Mouse (Mus musculus) embryo, embryonic 10 days (tissue): ENCODE data around the gene St7.
"Not testable (repeated sequence)": the region's sequence is repeated elsewhere in the genome, so short reads cannot be mapped to it uniquely, and the experiment has no call there.

Experiments
- DNase-seq: peaks from one replicate; pipeline ENCODE4 v3.0.0-alpha.2; 2015; ENCODE audit warnings: low spot score

The St7 gene

DNA sequence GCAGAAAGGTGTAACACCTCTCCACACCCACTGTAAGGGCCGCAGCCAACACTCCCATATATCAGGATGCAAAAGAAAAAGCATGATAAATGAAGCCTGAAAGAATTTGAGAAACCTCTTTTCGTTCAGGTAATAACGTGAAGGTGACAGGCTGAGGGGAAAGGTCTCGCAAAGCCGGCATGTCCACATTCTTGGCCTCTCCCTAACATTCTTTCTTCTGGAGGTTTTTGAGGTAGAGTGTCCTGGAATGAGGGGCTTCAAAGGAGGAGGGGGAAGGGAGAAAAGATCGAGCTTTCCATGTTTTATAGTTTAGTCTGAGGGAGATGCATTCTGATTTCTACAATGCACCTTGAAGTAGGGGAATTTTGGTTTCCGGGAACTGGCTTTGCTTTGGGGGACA is at the start of gene St7:
TSS of gene St7 (plus strand) at position 287 of the 400 bp plus-strand sequence.
- no peak for DNase-seq

DNA sequence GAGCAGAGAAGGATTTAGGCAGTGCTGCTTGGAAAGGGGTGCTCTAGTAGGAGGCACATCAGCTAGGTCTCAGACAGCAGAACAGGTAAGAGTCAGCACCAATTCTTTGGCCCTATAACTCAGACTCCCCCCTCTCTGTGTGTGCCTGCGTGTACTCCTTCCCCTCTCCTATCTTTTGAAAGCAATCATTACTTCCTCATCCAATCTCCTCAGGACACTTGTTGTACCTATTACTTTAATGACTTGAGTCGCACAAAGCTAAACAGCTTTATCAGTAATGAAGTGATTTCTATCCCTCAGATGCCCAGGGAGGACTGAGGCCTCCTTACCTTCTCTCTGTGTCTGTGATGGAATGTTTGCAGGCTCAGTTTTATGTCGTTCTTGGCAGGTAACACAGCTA is 46.6 kb upstream of the St7 start:
- DNase-seq, result no peak

DNA sequence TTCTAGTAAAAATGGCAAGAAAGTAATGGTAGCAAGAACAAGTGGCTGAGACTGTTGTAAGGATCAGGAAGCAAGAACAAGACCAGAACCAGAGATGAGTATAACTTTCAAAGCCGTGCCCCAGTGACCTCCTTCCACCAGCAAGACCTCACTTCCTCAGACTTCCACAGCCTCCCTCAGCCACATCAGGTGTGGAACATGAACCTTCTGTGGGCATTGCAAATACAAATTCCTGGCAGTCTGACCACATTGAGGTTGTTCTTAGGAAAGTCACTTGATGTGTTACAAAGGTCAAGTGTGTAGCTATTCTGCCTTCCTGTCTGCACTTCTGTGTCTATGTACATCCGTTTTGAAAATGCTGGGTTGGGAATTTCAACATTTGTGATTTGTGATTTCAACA is 40.6 kb upstream of the St7 start:
- DNase-seq, result no peak

DNA sequence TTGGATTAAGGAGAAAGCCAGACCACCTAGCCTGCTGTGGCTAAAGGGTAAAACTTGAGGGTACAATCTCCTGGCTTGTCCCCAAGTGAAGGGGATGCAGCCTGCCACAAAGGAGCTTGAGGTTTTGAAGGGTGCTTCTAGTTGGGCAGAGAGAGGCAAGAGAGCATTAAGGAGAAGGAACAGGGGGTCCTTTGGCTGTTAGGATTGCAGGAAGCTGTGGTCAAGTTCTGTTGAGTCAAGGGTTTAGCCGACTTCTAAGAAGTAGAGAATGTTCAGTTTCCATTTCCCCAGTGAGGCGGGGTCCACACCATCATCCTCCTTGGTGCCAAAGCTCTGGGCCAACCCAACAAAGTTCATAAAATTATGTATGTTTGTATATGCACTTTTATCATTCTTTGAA is 37.7 kb upstream of the St7 start:
- DNase-seq, result no peak

DNA sequence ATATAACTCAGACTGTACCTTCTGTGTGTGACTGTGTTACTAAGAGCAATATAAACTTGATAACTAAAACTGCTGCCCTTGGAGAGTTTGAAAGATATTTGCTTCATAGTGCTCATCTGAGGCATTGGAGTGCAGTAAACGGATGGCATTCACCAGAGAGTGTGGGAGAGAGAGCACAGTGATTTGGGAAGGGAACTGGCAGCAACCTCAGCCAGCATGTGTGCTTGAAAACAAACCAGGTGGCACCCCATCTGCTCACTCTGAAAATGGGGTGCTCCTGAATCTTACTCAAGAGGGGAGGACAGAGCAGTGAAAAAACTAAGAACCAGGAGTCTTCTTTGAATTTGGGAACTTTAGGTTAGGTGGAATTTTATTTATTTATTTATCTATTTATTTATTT is 35.4 kb upstream of the St7 start:
- no peak for DNase-seq

DNA sequence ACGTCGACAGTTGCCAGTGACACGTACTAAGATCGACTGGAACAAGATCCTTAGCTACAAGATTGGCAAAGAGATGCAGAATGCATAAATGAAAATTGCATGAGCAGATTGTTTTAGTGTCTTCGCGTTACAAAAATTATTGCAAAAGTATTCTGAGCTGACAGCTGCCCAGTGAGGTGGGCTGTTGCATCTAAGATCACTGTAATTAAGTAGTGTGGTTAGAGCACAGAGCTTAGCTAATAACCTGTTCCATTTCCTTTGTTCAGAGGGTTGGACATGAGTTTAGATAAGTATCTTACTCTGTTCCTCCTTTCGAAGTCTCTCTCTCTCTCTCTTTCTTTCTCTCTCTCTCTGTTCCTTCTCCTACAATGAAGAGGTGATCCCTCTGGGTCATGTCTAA is 27.4 kb upstream of the St7 start:
- DNase-seq, result no peak

DNA sequence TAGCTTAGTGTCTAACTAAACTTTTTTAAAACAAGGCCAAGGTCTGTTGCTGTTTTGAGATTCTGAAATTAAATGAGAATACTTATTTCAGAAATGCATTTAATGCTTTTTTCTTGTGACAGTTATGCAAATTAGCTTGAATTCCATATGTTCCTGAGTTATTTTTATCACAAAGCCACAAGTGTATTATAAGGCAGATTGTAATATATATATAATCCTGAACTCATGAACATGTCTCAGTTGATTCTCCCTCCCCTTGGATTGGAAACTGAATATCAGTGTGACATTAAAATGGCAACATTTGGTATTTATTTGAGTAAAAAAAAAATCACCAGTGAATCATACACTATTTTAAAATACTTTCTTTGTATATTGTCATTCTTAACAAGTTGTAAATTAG is 26.7 kb upstream of the St7 start:
- no peak for DNase-seq

DNA sequence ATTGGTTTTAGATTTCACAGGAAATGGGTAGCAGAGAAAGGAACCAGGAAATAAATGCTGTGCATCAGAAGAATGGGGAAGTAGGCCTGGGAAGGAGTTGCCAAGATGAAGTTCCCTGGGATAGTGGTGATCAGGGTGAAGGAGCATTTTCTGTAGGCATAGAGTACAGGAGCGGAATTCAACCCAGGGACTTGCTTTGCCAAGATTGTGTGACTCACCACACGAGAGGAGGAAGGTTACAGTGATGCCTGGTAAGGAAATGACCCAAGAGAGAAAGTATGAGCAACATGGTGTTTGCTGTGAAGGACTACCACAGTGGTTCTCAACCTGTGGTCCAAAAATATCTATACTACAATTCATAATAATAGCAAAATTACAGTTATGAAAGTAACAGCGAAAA is 24.9 kb upstream of the St7 start:
- no peak for DNase-seq

DNA sequence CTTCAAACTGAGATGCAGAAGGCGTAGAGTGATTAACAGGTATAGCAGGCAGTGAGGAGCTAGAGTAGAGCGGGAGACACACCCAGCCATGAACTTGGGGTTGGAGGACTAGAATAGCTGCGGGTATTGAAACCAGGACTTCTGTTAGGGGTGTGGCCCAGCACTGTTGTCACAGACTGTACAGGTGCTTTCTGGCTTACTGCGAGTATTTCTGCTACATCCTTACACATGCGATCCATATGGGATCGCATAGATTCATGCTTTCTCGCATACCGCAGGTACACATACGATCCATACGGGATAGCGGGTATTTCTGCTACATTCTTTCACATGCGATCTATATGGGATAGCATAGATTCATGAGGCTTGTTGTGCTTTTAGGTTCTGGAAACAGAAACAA is 24.4 kb upstream of the St7 start:
- DNase-seq, result no peak

DNA sequence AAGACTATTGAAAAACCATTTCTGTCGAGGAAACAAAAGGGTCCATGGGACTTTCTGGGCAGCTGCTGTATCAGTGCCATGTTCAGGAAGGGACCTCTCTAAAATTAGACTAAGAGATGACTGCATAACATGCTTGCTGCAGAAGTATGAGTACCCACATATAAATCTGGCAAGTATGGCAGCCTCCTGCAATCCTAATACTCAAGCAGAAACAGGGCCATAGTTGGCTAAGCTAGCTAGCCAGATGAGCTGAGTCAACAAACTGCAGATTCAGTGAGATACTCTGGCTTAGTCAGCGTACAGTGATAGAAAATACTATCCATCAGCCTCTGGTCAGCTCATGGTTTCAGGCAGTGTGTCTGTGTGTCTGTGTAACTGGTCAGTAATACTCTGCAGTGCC is 22.9 kb upstream of the St7 start:
- DNase-seq, result no peak

DNA sequence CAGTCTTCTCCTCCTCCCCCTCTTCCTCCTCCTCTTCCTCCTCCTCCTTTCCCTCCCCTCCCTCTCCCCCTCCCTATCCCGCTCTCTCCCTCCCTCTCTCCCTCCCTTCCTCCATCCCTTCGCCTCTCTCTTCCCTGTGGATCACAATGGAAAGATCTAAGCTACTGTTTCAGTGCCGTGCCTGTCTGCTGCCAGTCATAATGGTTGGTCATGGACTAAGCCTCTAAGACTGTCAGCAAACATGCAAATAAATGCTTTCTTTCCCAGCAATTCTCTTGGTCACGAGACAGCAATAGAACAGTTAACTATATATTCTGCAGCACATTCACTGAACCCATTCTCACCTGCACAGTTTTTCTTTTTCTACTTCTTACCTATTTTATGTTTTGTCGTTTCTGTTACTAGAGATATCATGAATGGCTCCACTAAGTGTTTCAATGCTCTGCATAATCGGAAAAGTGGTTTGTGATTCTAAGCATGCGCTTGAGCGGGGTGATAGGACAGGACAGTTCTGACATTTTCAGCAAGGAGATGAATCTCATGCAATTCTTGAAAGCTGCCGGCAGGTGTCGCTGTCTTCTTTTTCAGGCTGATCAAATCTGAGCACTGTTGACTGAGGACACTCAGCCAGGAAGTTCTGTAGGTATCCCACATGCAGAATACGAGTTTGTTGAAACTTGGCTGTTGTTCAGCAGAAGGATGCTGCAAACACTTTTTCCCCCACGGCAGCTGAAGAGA is 17.5 kb upstream of the St7 start:
- DNase-seq, result peak; percentile 90

DNA sequence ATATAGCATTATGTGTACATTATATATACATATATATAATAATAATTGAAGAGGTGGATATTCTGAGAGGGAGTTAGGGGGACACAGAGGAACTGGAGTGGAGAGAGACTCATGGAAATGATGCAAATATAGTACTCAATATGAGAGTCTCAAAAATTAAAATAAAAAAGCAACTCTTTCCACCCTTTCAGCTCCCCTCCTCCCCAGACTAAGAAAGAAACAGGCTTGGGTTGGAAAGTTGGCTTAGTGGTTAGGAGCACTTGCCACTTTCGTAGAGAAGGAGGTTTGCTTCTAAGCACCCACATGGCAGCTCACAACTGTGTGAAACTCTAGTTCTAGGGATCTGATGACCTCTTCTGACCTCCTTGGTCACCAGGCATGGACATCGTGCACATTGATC is 15.7 kb upstream of the St7 start:
- no peak for DNase-seq

DNA sequence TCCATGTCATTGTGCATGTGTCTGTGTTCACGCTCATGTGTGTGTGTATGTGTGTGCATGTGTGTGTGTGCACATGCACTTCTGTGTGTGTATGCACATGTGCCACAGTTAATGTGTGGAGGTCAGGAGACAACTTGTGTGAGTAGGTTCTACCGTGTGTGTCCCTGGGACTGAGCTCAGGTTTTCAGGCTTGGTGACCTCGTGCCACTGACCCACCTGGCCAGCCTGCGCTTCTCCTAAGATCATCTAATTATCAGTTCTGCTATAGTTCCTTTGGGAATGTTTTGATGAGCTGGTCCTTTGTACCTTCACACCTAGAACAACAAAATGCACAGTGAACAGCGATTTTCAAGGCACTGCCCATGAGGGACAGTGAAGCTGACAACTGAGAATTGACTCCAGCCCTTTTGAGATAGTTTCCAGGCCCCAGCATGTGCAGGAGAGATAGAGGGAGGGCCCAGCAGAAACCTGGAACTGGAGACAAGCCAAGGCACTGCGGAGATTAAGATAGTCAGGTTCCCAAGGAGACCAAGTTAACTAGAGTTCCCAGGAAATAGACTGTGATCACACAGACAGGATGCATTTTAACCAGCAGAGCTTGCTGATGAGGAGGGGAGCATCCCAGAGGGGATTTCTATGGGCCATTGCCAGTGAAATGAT is 12.3 kb upstream of the St7 start:
- DNase-seq, result no peak

DNA sequence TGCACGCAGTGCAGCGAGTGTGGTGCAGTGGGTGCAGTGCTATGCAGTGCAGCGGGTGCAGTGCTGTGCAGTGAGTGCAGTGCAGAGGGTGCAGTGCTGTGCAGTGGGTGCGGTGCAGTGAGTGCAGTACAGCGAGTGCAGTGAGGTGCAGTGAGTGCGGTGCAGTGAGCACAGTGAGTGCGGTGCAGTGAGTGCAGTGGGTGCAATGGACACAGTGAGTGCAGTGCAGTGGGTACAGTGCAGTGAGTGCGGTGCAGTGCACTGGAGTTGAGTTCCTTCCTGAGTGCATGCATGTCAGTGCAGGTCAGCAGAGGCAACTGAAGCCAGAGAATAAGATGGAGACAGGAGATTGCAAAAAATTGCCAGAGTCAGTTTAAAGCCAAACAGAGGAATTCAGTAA is 10.9 kb upstream of the St7 start:
- no peak for DNase-seq

DNA sequence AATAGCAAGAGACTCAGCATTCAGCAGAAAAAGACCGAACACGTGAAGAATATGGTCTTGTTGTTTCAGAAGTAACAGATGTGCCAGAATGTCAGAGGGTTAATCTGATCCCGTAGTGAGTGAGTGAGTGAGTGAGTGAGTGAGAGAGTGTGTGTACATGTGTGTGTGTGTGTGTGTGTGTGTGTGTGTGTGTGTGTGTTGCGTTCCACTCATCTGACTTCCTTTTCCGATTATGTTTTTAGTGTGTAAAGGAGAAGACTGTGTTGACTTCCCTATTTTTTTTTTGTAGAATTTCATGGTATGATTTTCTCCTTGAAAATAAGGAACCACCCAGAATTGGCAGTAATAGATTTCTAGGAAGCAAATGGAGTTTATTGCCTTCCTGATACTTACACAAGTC is 4.1 kb upstream of the St7 start:
- DNase-seq, result no peak

DNA sequence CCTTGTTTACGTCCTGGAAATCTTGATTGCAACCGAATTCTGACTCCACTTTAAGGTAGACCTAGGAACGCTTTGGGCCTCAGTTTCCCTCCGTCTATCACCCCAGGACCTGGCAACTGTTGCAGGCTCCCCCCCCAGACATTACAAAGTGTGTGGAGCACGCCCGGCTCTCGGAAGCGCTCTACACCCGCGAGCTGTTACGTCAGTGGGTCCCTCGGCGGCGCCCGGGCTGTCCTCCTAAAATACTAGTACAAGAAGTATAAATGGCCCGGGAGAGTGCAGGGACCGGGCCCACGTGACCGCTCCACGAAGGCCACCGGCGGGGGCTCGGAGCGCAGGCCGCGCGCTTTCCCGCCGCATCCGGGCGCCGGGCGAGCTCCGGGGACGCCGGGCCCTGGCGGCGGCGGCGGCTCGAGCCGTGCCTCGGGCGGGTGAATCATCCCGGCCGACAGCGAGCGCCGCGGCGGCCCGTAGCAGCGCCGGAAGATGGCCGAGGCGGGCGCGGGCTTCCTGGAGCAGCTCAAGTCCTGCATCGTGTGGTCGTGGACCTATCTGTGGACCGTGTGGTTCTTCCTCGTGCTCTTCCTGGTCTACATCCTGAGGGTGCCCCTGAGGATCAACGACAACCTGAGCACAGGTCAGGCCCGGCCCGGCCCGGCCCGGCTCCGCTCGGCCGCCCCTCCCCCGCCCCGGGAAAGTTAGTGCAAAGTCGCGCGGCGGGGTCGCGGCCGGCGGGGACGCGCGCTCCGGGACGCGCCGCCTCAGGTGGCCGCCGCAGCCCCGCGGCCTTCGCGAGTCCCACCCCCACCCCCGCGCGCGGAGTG is 1.2 kb downstream of the St7 start:
- DNase-seq, result peak; percentile 66

DNA sequence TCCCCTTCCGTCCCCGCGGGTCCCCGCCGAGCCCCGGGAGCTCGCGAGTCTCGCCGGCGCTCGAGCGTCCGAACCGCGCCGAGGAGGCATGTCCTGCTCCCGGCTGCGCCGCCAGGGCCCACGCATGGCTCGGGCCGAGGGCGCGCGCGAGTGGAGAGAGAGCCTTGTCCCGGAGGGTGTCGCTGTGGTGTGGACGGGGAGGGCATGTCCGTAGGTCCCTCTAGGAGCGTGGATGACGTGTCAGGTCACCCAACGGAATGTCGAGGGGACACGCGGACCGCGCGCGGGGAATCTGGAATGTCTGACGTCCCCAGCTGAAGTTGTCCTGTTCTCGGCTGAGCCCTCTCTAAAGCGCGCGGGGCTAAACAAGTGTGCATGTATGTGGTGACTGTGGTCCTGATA is 1.8 kb downstream of the St7 start:
- DNase-seq, result peak; percentile 72

DNA sequence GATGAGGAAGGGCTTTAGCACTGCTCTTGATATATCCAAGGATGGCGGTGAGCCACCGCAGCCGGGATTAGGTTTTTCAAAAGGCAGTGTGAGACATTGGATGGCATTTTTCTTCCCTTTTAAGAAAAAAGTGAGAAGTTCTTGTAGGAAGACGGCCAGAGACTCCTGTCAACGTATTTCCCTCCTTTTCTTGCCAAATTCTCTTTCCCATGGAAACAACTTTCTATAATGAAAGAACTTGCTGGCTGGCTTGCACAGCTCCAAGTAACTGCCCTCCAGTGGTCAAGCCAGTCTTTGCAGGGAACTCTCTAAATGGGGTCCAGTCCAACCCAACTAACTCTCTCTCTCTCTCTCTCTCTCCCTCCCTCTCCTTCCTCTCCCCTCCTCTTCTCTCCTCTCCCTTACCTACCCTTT is 3.6 kb downstream of the St7 start:
- peak; percentile 75 for DNase-seq

DNA sequence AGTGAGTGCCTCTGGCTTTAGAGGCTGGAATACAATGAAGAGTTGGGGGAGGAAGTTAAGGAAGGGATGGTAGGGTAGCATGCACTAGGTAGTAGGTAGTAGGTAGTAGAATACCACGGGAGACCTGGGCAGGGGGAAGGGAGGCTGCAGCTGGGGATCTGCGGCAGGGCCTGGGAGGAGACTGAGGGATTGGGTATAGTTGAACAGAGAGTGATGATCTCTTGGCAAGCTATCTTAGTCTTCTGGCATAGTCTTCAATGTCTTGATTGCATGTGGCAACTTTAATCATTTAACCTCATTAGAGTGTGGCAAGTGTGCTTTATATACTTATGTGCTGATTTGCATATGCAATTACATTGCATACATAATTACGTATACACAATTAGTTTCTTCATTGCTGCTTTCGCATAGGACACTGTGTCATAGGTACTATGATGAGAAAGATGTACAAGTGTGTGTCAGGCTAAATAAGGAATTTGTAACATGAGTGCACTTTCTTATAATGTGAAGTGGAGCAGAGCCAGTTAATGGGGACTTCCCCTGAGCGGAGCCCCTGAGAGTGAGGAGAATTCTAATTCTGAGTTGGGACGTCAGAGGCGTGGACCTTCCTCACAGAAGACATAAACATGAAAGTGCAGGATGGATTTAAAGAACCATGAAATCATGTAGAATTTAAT is 8.3 kb downstream of the St7 start:
- no peak for DNase-seq

DNA sequence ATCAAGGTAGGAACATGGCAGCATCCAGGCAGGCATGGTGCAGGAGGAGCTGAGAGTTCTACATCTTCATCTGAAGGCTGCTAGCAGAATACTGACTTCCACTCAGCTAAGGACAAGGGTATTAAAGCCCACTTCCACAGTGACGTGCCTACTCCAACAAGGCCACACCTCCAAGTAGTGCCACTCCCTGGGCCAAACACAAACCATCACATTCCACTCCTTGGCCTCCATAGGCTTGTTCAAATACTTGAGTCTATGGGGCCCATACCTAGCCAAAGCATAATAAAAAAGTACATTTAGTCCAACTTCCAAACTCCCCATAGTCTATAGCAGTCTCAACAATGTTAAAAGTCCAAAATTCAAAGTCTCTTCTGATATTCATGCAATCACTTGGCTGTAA is 11.3 kb downstream of the St7 start:
- DNase-seq, result not testable (repeated sequence)

DNA sequence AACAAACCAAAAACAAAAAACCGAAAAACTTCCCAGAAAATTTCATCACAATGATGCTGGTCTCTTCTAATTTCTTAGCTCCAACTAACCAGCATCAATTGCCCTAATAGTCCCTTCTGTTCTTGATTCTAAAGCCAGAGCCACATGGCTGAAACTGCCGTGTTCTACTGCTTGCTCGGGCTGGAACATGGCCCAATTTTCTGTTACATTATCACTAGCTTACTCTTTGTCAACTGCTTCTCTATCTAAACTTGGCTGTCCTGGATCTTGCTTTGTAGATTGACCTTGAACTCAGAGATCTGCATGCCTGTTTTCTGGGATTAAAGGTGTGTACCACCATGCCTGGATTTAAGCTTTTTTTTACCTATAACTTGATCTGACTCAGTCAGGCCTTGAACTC is 13.2 kb downstream of the St7 start:
- no peak for DNase-seq

DNA sequence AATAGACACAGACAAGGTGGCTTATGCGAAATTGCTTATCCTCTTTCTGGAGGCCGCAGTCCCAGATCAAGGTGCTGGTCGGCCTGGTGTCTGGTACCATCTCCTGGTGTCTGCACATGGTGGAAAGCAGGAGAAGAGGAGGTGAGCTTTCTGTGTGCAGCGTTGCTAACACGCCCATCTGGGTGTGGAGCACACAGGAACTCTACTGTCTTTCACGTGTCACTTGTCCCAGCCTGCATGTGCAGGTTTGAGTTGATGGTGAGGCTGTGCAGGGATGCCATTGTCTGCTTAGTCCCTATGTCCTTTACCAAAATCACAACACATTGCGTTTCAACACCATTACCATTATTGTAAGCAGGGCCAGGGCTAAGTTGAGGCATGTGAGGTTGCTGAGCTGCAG is 26.2 kb downstream of the St7 start:
- DNase-seq, result no peak

DNA sequence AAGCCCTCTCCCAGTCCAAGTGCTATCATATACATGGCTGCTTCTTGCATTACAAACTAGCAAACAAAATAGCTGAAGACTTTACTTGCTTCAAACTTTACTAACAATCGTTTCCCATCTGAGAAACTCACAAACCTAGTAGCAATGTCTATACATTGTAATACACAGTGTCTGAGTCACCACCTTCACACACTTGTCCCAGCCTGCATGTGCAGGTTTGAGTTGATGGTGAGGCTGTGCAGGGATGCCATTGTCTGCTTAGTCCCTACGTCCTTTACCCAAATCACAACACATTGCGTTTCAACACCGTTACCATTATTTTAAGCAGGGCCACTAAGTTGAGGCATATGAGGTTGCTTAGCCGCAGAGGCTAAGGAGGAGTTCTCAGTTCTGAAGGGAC is 26.7 kb downstream of the St7 start:
- no peak for DNase-seq
